Mouse (Mus musculus) left cerebral cortex, adult 18-20 months (tissue): ENCODE results near the gene C530008M17Rik. TPM values are rescaled to one million over a fixed set of nuclear protein-coding genes. Genes with fewer than 3 reads are reported as not detected.
"Not testable (repeated sequence)": the region's sequence is repeated elsewhere in the genome, so short reads cannot be mapped to it uniquely, and the experiment has no call there.

Experiments used
- DNase-seq, 2 experiments: peaks; one replicate each; pipeline ENCODE4 v3.0.0; 2021 to 2022; ENCODE audit warnings: low spot score in 2 of 2, mixed read lengths in 1 of 2
- total RNA-seq, 2 experiments: library from RNA; stranded (reverse); gene quantifications; 2 replicates each; pipeline ENCODE4 v1.2.3; 2021

The C530008M17Rik gene
- total RNA-seq, 2 experiments from 2014 or later, result 49.9 to 57.4 TPM

DNA sequence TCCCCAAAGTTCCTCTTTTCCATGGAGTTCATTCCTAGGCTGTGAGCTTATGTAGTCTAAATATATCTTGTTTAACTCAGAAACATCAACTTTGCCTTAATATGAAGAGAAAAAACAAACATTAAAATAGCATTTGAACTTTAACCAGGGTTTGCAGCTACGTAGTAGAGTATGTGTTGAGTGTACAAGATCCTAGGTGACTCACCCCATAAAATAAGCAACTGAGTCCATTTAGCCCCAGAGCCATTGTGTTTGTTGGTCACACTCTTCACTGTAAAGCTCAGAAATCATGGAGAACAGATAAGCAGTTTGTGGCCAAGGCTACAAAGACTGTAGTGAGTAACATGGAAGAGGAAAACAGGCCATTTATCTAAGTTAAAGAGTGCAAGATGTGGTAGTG lies 227.8 kb downstream of the C530008M17Rik start:
- no peak for DNase-seq

DNA sequence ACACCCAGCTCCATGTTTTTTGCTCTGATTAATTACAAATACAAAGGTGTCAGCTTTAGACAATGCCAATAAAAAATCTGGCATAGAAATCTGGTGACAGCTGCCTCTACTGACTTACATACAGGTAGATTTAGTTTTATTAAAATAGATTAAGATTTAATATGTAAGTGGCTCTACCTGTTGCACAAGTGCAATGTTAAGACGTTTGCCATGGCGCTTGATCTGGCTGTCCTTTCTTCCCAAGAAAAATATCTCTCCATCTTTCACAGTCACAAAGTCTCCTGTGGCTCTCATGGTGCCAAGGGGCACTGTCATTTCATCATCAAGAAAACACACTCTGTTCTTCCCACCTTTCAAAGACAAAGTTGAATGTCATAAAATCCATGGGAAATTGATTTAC lies 230.7 kb downstream of the C530008M17Rik start:
- no peak for DNase-seq

DNA sequence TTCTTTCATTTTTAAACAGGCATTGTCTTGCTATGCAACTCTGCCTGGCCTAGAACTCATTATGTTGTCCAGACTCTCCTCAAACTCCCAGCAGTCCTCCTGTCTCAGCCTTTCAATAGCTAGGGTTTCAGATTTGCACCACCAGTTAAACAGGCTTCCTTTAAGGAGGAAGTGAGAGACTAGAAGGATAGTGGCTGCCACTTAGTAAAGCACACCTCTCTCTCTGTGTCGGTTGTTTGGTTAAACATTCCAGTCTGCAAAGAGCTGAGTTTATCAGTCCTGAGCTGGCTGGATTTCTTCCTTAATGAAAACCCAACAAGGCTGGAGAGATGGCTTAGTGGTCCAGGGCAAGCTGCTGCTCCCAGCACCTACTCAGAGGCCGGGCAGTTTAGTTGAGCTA lies 236.3 kb downstream of the C530008M17Rik start:
- DNase-seq, result no peak

DNA sequence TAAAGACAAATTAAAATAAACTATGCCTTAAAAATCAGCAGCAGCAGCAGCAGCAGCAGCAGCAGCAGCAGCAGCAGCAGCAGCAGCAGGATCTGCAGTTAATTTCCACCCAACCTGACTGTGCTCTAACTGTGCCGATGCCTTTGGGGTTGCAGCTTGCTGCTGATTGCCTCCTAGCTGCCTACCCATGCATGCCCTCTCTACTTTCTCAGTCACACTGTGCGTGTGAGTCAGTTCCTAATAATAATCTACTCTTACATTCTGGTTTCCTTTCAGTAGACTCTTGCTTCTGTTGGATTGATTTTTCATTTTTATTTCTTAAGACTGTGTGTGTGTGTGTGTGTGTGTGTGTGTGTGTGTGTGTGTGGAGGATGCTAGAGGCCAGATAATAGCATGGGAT lies 236.8 kb downstream of the C530008M17Rik start:
- DNase-seq, result no peak

DNA sequence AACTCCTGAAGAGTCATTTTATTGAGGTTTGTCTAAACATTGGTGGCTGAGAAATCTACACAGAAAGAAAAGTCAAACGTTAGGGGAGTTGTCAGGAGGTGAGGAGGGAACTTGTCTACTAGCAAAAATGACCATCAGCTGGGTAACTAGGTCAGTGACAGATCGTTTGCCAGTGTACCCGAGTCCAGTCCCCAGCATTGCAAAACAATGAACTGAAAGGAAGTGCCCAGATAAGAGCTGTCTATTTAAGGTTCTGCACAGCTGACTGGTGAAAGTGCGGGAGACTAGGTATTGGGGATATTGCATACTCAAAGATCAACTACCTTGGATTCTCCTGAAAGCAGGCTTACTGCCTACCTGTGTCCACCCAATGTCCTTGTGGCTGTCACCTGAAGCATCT lies 245.8 kb downstream of the C530008M17Rik start:
- no peak for DNase-seq

DNA sequence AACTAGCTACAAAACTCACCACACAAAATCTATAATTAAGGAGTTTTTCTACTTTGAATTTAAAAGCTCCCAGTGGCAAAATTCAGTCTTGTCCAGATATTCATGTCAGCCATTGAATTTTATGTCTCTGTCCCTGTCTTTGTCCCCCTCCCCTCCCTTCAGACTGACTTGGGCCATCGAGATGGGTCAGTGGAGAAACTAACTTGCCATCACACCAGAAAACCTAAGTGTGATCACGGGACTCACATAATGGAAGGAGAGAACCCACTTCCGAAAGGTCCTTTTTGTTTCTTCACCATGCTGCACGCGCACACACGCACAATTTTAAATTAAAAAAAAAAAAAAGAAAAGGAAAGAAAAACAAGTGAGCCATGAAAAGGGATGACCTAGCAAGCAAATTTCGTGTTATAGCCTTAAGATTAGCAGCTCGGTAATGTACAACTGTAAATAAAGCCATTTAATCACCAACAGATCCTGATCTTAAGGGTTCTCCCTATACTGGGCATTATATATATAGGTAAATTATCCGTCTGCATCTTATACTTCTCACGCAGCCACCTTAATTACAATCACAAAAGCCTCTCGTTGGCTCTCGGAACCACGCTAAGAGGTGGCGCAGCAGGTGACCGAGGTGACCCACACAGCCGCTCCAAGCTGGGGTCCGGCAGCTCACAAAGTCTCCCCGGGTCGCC lies 248.5 kb downstream of the C530008M17Rik start:
- DNase-seq, result no peak

DNA sequence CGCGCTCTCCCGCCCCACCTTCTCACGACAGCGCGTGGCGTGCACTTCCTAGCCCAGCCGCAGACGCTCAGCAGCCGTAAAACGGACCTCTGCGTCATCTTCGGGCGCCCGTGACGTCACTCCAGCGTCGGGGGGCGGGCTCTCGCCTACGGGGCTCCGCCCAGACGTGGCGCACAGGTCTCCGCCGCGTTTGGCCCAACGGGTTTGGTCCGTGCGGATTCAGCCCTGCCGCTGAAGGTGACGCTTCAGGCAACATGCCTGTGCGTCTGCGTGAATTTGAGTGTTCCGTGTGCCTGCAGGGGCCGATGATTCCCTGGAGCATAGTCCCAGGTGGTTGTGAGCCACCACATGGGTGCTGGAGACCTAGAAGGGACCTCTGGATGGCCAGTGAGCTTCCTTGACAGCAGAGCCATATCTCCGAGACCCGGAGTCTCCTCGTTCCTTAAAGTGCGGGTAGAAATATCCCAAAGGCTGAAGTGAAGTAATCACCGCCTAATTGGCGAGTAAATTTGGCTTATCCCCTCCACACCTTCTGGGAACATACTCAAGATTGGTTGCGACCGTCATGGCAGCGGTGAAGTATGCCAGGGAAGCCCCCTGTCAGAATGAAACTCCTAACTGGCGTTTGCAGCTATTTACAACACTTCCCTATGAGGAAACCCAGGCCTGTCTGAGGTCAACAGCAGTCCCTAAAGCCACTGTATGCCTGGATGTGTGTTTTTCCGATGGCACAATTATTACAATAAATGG lies 249.3 kb downstream of the C530008M17Rik start, which contains the start of gene Aasdh:
Gene Aasdh, minus strand, starts transcription at position 110 of the 750 bp plus-strand sequence.
- peak; percentile 94 to 98 for DNase-seq

DNA sequence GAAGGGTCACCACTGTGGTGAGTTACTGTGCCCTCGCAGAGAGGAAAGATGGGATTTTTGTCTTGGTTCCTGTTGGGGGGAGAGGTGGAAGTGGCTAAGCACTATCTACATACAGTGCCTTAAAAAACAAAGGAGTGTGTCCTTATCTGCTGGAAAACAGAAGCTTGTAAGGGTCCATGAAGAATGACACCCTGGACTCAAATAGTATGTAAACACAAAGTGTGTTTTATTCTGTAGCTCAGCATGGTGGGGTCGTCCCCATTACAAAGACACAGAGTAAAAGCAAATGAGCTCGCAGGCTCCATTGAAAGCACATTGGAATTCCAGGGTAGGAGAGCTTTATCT lies 249.8 kb downstream of the C530008M17Rik start:
- DNase-seq, result no peak

DNA sequence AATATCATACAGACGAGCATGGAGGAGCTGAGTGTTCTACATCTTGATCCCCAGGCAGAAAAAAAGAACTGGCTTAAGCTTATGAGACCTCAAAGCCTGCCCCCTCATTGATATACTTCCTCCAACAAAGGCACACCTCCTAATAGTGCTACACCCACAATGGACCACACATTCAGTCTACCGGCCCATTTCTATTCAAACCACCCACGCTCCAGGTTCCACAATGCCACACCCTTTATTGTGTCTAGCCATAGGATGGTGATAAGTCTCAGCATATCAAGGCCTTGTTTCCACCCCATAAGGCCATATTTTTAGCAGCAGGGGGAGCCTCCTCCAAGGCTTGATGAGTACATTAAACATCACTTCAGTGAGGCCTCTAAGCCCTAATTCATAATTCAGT lies 254.5 kb downstream of the C530008M17Rik start:
- no peak for DNase-seq

DNA sequence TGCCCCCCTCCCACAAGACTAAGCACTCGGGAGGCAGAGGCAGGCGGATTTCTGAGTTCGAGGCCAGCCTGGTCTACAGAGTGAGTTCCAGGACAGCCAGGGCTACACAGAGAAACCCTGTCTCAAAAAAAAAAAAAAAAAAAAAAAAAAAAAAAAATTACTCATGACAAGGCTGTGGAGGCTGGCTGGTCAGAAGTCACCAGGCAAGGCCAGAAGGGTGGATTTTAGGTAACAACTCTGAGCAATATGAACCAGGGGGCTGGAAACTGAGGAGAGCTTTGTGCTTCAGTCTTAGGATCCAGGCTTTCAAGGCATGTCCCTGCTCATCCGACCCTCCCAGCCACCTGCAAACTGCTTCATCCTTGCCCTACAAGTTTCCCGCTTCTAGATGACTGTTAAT lies 256.2 kb downstream of the C530008M17Rik start:
- not testable (repeated sequence) for DNase-seq

DNA sequence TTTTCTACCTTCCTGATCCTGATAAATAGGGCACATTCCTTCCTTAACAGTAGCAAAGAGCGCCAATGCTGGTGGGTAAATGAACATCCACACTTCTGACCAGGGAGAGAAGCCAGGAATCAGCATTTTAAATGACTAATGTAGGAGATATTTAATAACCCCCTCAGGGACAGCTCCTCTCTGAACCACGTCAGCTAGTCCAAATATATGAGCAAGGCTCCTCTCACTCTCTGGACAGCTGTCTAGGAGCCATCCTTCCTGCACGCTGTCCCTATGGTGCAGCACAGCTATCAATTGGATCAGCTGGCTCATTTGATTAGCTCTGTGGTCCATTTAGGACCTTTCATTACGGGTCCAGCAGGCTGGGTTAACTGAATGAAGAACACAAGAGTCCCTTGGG lies 266.5 kb downstream of the C530008M17Rik start:
- DNase-seq, result no peak

Other genes with a start within 250 kb of the C530008M17Rik start
- gene Gm7271, start 172.5 kb upstream of the C530008M17Rik start, total RNA-seq, result not detected
- gene Exoc1, start 127.2 kb upstream of the C530008M17Rik start, total RNA-seq, result 10 to 100 TPM; 54.2 to 60.8 TPM
- 1 to 10 TPM; 5.4 to 7.2 TPM for gene Cep135, start 67.8 kb upstream of the C530008M17Rik start, total RNA-seq
- 10 to 100 TPM; 21.2 to 22.0 TPM for gene Aasdh, start 249.0 kb downstream of the C530008M17Rik start, total RNA-seq